Mouse (Mus musculus): ENCODE results near the gene Zbtb20.

The Zbtb20 gene

GRCm38 (mm10) chr16:43604399-43605013 lies 728.8 kb downstream of the Zbtb20 start:
- CTCF ChIA-PET = no interaction called here

GRCm38 (mm10) chr16:43607086-43607485 lies 731.4 kb downstream of the Zbtb20 start:
- CTCF ChIA-PET = no interaction called here

GRCm38 (mm10) chr16:43608066-43608465 lies 732.4 kb downstream of the Zbtb20 start:
- CTCF ChIA-PET = no interaction called here

GRCm38 (mm10) chr16:43610375-43610774 lies 734.7 kb downstream of the Zbtb20 start:
- CTCF ChIA-PET = interaction anchor here (0.7 kb wide), 1 partner anchor 408 kb away, joined by 3 read pairs; no protein-coding TSS in a partner anchor

- CTCF ChIA-PET = no interaction called here
Measured at GRCm38 (mm10) chr16:43616348-43616747, 740.7 kb downstream of the Zbtb20 start.

- CTCF ChIA-PET = no interaction called here
Measured at GRCm38 (mm10) chr16:43617346-43617745, 741.7 kb downstream of the Zbtb20 start.

- CTCF ChIA-PET = no interaction called here
Measured at GRCm38 (mm10) chr16:43618286-43618685, 742.6 kb downstream of the Zbtb20 start.

- CTCF ChIA-PET = no interaction called here
Measured at GRCm38 (mm10) chr16:43619277-43619676, 743.6 kb downstream of the Zbtb20 start.

- CTCF ChIA-PET = interaction anchor here (0.6 kb wide), 1 partner anchor 714 kb away, joined by 3 read pairs; no protein-coding TSS in a partner anchor
Measured at GRCm38 (mm10) chr16:43620359-43620758, 744.7 kb downstream of the Zbtb20 start.

- CTCF ChIA-PET = interaction anchor here (0.7 kb wide), 1 partner anchor 60 kb away, joined by 7 read pairs; no protein-coding TSS in a partner anchor
Measured at GRCm38 (mm10) chr16:43623315-43624000, 747.8 kb downstream of the Zbtb20 start.

- CTCF ChIA-PET = no interaction called here
Measured at GRCm38 (mm10) chr16:43624876-43625275, 749.2 kb downstream of the Zbtb20 start.

- CTCF ChIA-PET = no interaction called here
Measured at GRCm38 (mm10) chr16:43625289-43625688, 749.6 kb downstream of the Zbtb20 start.

- CTCF ChIA-PET = no interaction called here
Measured at GRCm38 (mm10) chr16:43625956-43626355, 750.3 kb downstream of the Zbtb20 start.

- CTCF ChIA-PET = no interaction called here
Measured at GRCm38 (mm10) chr16:43628662-43629061, 753.0 kb downstream of the Zbtb20 start.

GRCm38 (mm10) chr16:43631758-43632157 lies 756.1 kb downstream of the Zbtb20 start:
- CTCF ChIA-PET = no interaction called here

- CTCF ChIA-PET = no interaction called here
Measured at GRCm38 (mm10) chr16:43634037-43634436, 758.4 kb downstream of the Zbtb20 start.

GRCm38 (mm10) chr16:43637241-43637640 lies 761.6 kb downstream of the Zbtb20 start:
- CTCF ChIA-PET = no interaction called here

- CTCF ChIA-PET = no interaction called here
Measured at GRCm38 (mm10) chr16:43638406-43639049, 762.8 kb downstream of the Zbtb20 start.

- CTCF ChIA-PET = interaction anchor here (0.8 kb wide), 1 partner anchor 410 kb away, joined by 5 read pairs; no protein-coding TSS in a partner anchor
Measured at GRCm38 (mm10) chr16:43641230-43641629, 765.5 kb downstream of the Zbtb20 start.

GRCm38 (mm10) chr16:43645879-43646278 lies 770.2 kb downstream of the Zbtb20 start:
- CTCF ChIA-PET = no interaction called here

- CTCF ChIA-PET = no interaction called here
Measured at GRCm38 (mm10) chr16:43646943-43647342, 771.3 kb downstream of the Zbtb20 start.

GRCm38 (mm10) chr16:43647641-43648040 lies 772.0 kb downstream of the Zbtb20 start:
- CTCF ChIA-PET = no interaction called here

All from spleen, embryonic (tissue).